Mouse (Mus musculus): ENCODE data around the gene Kcnc1.

Kcnc1 gene

GRCm38 (mm10) chr7:46396231-46396927 lies at the start of gene Kcnc1:
Gene Kcnc1 (plus strand): TSS chr7:46396497.
- DNase-seq (ENCODE audit: low read depth, low spot score) = no peak

- DNase-seq (ENCODE audit: low read depth, low spot score) = no peak
Observed at GRCm38 (mm10) chr7:46347692-46348091, 48.6 kb upstream of the Kcnc1 start.

DNA sequence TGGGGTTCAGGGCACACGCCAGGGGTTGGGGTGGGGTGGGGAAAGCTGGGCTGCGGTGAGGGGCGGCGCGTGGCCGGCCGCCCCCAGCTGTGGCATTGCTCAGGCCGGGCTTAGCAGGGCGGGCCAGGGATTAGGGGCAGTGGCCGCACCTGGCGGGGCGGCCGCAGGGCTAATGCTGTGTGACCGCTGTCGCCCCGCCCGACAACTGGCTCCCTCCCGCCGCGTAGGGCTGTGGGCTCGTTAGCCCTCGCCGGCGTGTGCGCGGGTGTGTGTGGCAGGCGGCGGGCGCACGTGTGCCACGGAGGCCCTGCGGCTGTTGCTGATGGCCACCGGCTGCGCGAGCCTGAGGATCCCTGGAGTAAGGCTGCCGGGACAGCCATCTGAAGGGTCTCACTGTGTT lies 47.5 kb upstream of the Kcnc1 start:
- no peak for DNase-seq (ENCODE audit: low read depth, low spot score)

GRCm38 (mm10) chr7:46350119-46350702 lies 46.1 kb upstream of the Kcnc1 start:
- DNase-seq (ENCODE audit: low read depth, low spot score) = no peak

GRCm38 (mm10) chr7:46352748-46353147 lies 43.5 kb upstream of the Kcnc1 start:
- DNase-seq (ENCODE audit: low read depth, low spot score) = no peak

- no peak for DNase-seq (ENCODE audit: low read depth, low spot score)
Observed at GRCm38 (mm10) chr7:46353216-46353615, 43.1 kb upstream of the Kcnc1 start.

DNA sequence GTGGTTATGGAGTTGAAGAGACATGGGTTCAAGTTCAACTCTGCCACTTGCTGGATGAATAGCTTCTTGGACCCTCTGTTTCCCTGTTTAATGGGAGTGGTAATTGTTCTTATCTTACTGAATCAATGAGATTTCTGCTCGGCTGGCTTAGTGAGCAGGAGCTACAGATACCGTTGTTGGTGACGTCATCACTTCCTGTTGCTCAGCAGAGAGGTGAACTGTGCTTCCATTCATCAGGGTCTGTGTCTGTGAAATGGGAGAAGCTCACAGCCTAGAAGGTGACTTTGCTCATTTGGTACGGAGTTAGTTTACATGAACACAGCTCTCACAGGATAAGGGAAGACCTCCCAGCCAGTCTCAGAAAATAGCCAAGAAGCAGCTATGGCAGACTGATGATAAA lies 42.4 kb upstream of the Kcnc1 start:
- no peak for DNase-seq (ENCODE audit: low read depth, low spot score)

GRCm38 (mm10) chr7:46361776-46362175 lies 34.5 kb upstream of the Kcnc1 start:
- DNase-seq (ENCODE audit: low read depth, low spot score) = no peak

DNA sequence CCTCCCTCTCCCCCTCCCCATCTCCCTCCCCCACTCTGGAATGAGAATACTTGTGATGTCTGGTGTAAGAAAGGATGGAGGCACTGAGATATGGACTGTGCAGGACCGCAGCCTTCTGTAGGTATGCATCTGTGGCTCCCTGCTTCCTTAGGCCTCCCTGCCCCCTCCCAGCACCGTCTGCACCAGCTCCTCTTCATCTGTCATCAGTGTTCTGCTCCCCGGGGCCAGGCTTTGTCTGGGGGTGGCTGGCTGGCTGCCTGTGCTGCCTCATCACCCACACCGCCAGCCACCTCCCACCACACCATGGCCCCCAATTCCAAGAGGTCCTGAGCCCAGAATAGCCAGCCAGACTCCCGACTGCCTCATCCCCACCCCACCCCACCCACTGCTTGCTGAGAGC lies 32.1 kb upstream of the Kcnc1 start:
- DNase-seq (ENCODE audit: low read depth, low spot score) = no peak

DNA sequence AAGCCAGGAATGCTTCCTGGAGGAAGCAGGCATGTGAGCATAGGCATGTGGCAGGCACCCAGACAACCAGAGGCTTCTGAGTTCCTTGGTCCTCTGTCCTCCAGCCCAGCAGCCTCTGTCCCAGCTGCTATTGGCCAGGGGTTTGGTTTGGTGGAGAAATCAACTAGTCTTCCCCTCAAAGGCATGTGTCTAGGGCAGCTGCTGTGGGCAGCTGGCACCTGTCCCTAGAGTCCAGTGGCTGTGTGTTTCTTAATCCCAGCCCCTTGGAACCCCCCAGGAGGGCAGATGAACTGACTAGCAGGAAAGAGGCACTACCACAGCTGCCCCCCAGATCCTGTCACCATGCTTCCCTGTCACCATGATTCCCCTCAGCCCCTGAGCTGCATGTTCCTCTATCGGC lies 30.5 kb upstream of the Kcnc1 start:
- no peak for DNase-seq (ENCODE audit: low read depth, low spot score)

- DNase-seq (ENCODE audit: low read depth, low spot score) = no peak
Observed at GRCm38 (mm10) chr7:46371104-46371503, 25.2 kb upstream of the Kcnc1 start.

DNA sequence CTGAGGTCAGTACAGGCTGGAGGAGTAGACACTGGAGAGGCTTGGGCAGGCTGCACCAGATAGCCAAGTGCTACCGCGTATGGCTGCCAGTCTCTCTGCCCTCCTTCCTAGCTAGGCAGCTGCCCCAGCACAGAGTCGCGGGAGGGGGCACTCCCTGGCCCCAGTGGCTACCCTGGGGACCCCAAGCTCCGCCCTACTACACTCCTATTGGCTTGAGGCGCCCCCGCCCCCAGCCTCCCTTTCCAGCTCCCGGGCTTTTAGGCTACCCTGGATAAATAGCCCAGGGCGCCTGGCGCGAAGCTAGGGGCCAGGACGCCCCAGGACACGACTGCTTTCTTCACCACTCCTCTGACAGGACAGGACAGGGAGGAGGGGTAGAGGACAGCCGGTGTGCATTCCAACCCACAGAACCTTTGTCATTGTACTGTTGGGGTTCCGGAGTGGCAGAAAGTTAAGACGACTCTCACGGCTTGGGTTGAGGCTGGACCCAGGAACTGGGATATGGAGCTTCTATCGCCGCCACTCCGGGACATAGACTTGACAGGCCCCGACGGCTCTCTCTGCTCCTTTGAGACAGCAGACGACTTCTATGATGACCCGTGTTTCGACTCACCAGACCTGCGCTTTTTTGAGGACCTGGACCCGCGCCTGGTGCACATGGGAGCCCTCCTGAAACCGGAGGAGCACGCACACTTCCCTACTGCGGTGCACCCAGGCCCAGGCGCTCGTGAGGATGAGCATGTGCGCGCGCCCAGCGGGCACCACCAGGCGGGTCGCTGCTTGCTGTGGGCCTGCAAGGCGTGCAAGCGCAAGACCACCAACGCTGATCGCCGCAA lies 19.9 kb upstream of the Kcnc1 start, which contains the start of gene Myod1:
Myod1 (plus strand) TSS at position 303 of the 836 bp plus-strand sequence.
- DNase-seq (ENCODE audit: low read depth, low spot score) = no peak

- no peak for DNase-seq (ENCODE audit: low read depth, low spot score)
Observed at GRCm38 (mm10) chr7:46377008-46377346, 19.3 kb upstream of the Kcnc1 start.

- DNase-seq (ENCODE audit: low read depth, low spot score) = no peak
Observed at GRCm38 (mm10) chr7:46378123-46378522, 18.2 kb upstream of the Kcnc1 start.

- DNase-seq (ENCODE audit: low read depth, low spot score) = no peak
Observed at GRCm38 (mm10) chr7:46378983-46379382, 17.3 kb upstream of the Kcnc1 start.

DNA sequence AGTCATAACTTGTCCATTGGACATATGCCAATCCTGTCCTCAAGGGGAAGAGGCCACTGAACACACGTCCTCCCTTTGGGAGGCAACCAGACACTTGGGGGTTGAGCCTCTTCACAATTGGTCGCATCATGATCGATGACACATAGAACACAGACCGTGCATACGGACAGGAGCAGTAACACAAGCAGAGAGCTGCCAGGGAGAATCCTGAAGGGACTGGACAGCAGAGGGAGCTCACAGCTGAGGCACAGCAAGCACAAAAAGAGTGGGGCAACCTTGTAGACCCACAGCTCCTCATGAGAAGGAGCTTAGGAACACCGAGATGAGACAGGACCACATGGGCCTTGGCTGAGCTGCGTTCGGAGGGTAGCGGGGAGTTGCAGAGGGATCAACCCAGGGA lies 15.7 kb upstream of the Kcnc1 start:
- no peak for DNase-seq (ENCODE audit: low read depth, low spot score)

- no peak for DNase-seq (ENCODE audit: low read depth, low spot score)
Observed at GRCm38 (mm10) chr7:46387430-46387829, 8.9 kb upstream of the Kcnc1 start.

- DNase-seq (ENCODE audit: low read depth, low spot score) = no peak
Observed at GRCm38 (mm10) chr7:46389456-46390085, 6.7 kb upstream of the Kcnc1 start.

DNA sequence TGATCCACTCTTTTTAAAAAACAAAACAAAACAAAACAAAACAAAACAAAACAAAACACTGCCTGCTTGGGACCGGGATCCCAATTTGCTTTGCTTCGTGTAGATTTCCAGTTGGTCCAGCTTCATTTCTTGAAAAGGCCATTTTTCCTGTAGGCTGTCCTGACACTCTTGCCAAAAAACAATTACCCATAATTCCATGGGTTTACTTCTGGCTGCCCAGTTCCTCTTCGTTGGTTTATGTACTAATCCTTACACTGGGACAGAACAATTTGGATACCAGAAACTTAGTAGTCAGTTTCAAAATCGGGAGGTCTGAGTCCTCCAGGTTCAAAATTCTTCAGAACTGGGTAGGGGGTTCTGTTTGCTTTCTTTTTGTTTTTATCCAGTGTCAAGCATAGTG lies 6.1 kb upstream of the Kcnc1 start:
- no peak for DNase-seq (ENCODE audit: low read depth, low spot score)

DNA sequence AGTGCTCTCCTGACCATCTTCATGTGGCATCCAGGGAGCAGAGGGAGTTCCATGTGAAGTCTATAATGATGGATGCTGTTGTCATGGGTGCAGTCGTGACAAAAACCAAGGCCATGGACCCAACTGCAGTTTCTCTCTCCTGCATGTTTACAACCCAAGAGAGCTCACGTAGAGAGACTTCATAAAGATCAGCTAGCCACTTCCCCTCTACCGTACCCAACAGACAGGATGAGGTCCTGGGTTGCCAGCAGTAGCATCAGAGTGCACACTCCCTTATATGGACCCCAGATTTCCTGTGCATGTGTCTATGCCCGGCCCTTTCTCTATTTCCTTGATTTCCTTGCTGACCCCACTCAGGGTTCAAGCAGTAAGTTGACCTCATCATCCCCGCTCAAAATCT lies 4.6 kb upstream of the Kcnc1 start:
- DNase-seq (ENCODE audit: low read depth, low spot score) = no peak

- DNase-seq (ENCODE audit: low read depth, low spot score) = no peak
Observed at GRCm38 (mm10) chr7:46393116-46393515, 3.2 kb upstream of the Kcnc1 start.
